Mouse (Mus musculus) CH12.LX (cell line): ENCODE measurements around the gene Ecpas. TPM values are rescaled to one million over a fixed set of nuclear protein-coding genes. Genes with fewer than 3 reads are reported as not detected.

Source experiments
- DNase-seq: peaks from one replicate; pipeline ENCODE4 v3.0.0-alpha.2; 2013; ENCODE audit errors: extremely low read depth
- H3K27ac ChIP-seq: 2 replicates; pipeline ENCODE4 v1.5.1; 2012; ENCODE audit warnings: low read depth, mild to moderate bottlenecking, control low read depth, moderate library complexity; ENCODE audit not compliant: insufficient read depth
- H3K27me3 ChIP-seq: replicated peaks from 2 replicates; pipeline ENCODE3; 2012; ENCODE audit warnings: inconsistent platforms
- H3K36me3 ChIP-seq, 2 experiments: replicated peaks in 1 of 2; 2 replicates each; pipeline versions ENCODE3 to v1.6.1; 2012; ENCODE audit warnings: inconsistent platforms in 1 of 2, low read length in 1 of 2, mild to moderate bottlenecking in 1 of 2, mixed read lengths in 1 of 2, moderate library complexity in 1 of 2; ENCODE audit not compliant: control insufficient read depth in 1 of 2, insufficient read depth in 1 of 2
- H3K4me1 ChIP-seq, 2 experiments: 2 replicates each; pipeline ENCODE4 v1.6.1; 2012; ENCODE audit warnings: inconsistent platforms in 1 of 2, moderate library complexity in 1 of 2; ENCODE audit not compliant: insufficient read depth in 2 of 2, control insufficient read depth in 1 of 2
- H3K4me2 ChIP-seq: 2 replicates; pipeline ENCODE4 v1.6.1; 2012; ENCODE audit warnings: low read depth, mild to moderate bottlenecking, control low read depth; ENCODE audit not compliant: poor library complexity, insufficient read depth, severe bottlenecking
- H3K4me3 ChIP-seq, 3 experiments: fragments of 150-350 bp in 1 of 3; sonication (generic) in 1 of 3; replicated peaks in 1 of 3; 2 replicates each; pipeline versions ENCODE3 to v1.5.1; 2011 to 2012; ENCODE audit warnings: low read depth in 2 of 3, low read length in 2 of 3, mild to moderate bottlenecking in 2 of 3, moderate library complexity in 2 of 3, control low read depth in 1 of 3, improper control_type of control experiment in 1 of 3, inconsistent platforms in 1 of 3, mixed read lengths in 1 of 3; ENCODE audit not compliant: poor library complexity in 1 of 3
- H3K79me2 ChIP-seq: replicated peaks from 2 replicates; pipeline ENCODE4 v1.6.1; 2012; ENCODE audit warnings: mild to moderate bottlenecking, moderate library complexity; ENCODE audit not compliant: control insufficient read depth, poor library complexity, insufficient read depth, severe bottlenecking; ENCODE audit errors: extremely low read depth
- H3K9ac ChIP-seq: 2 replicates; pipeline ENCODE4 v1.6.1; 2012; ENCODE audit warnings: low read depth, mild to moderate bottlenecking, control low read depth, moderate library complexity; ENCODE audit not compliant: insufficient read depth
- H3K9me3 ChIP-seq: replicated peaks from 2 replicates; pipeline ENCODE3; 2012; ENCODE audit warnings: low read length, inconsistent platforms, mixed read lengths
- BHLHE40 ChIP-seq: IDR thresholded peaks from 2 replicates; pipeline ENCODE4 v1.6.1; 2011; ENCODE audit warnings: mild to moderate bottlenecking, low read depth, low read length, improper control_type of control experiment
- CHD1 ChIP-seq: IDR thresholded peaks from 2 replicates; pipeline ENCODE4 v1.6.1; 2012; ENCODE audit warnings: low read depth, low read length, improper control_type of control experiment, inconsistent platforms
- CHD2 ChIP-seq: IDR thresholded peaks from 2 replicates; pipeline ENCODE4 v1.6.1; 2011; ENCODE audit warnings: low read length, improper control_type of control experiment
- CTCF ChIP-seq, 2 experiments: IDR thresholded peaks in 1 of 2; conservative IDR thresholded peaks in 1 of 2; 2 replicates each; pipeline ENCODE4 v1.5.1; 2011 to 2012; ENCODE audit warnings: low read depth in 2 of 2, low read length in 2 of 2, improper control_type of control experiment in 1 of 2, inconsistent platforms in 1 of 2, mild to moderate bottlenecking in 1 of 2, moderate library complexity in 1 of 2
- ELF1 ChIP-seq: IDR thresholded peaks from 2 replicates; pipeline ENCODE4 v1.6.1; 2014; ENCODE audit warnings: low read depth, mild to moderate bottlenecking, inconsistent platforms, low read length, improper control_type of control experiment
- EP300 ChIP-seq: IDR thresholded peaks from 2 replicates; pipeline ENCODE4 v1.6.1; 2011; ENCODE audit warnings: low read length, improper control_type of control experiment
- ETS1 ChIP-seq: conservative IDR thresholded peaks from 2 replicates; pipeline ENCODE4 v1.6.1; 2012; ENCODE audit warnings: low read depth, mild to moderate bottlenecking, inconsistent platforms, low read length, improper control_type of control experiment, moderate library complexity
- IRF4 ChIP-seq: IDR thresholded peaks from 2 replicates; pipeline ENCODE4 v1.6.1; 2014; ENCODE audit warnings: low read depth, mild to moderate bottlenecking, inconsistent platforms, low read length, improper control_type of control experiment
- MAFK ChIP-seq: IDR thresholded peaks from 2 replicates; pipeline ENCODE4 v1.6.1; 2011; ENCODE audit warnings: low read length, improper control_type of control experiment; ENCODE audit not compliant: insufficient replicate concordance
- MAX ChIP-seq: IDR thresholded peaks from 2 replicates; pipeline ENCODE4 v1.6.1; 2011; ENCODE audit warnings: low read length, improper control_type of control experiment
- MAZ ChIP-seq: IDR thresholded peaks from 2 replicates; pipeline ENCODE4 v1.6.1; 2012; ENCODE audit warnings: low read depth, mild to moderate bottlenecking, inconsistent platforms, low read length, improper control_type of control experiment, moderate library complexity
- MEF2A ChIP-seq: IDR thresholded peaks from 2 replicates; pipeline ENCODE4 v1.6.1; 2014; ENCODE audit warnings: low read depth, mild to moderate bottlenecking, inconsistent platforms, low read length, improper control_type of control experiment, borderline replicate concordance
- MXI1 ChIP-seq: IDR thresholded peaks from 2 replicates; pipeline ENCODE4 v1.6.1; 2011; ENCODE audit warnings: mild to moderate bottlenecking, low read depth, low read length, improper control_type of control experiment
- NELFE ChIP-seq: IDR thresholded peaks from 2 replicates; pipeline ENCODE4 v1.6.1; 2011; ENCODE audit warnings: low read depth, low read length, improper control_type of control experiment
- NRF1 ChIP-seq: IDR thresholded peaks from 2 replicates; pipeline ENCODE4 v1.6.1; 2014; ENCODE audit warnings: low read depth, mild to moderate bottlenecking, inconsistent platforms, low read length, improper control_type of control experiment, moderate library complexity
- PAX5 ChIP-seq: IDR thresholded peaks from 2 replicates; pipeline ENCODE4 v1.6.1; 2012; ENCODE audit warnings: low read length, inconsistent platforms, mixed read lengths
- POLR2A ChIP-seq: IDR thresholded peaks from 2 replicates; pipeline ENCODE4 v1.6.1; 2011; ENCODE audit warnings: low read depth, mild to moderate bottlenecking, improper control_type of control experiment, low read length
- POLR2AphosphoS2 ChIP-seq: IDR thresholded peaks from 2 replicates; pipeline ENCODE4 v1.6.1; 2011; ENCODE audit warnings: low read depth, low read length, improper control_type of control experiment
- RCOR1 ChIP-seq: conservative IDR thresholded peaks from 2 replicates; pipeline ENCODE4 v1.6.1; 2012; ENCODE audit warnings: low read depth, mild to moderate bottlenecking, inconsistent platforms, low read length, improper control_type of control experiment
- SIN3A ChIP-seq: IDR thresholded peaks from 2 replicates; pipeline ENCODE4 v1.6.1; 2012; ENCODE audit warnings: low read length, improper control_type of control experiment, inconsistent platforms
- TBP ChIP-seq: conservative IDR thresholded peaks from 2 replicates; pipeline ENCODE4 v1.6.1; 2011; ENCODE audit warnings: low read depth, low read length, improper control_type of control experiment
- TCF12 ChIP-seq: IDR thresholded peaks from 2 replicates; pipeline ENCODE4 v1.6.1; 2014; ENCODE audit warnings: low read depth, mild to moderate bottlenecking, inconsistent platforms, low read length, improper control_type of control experiment
- UBTF ChIP-seq: IDR thresholded peaks from 2 replicates; pipeline ENCODE4 v1.6.1; 2012; ENCODE audit warnings: low read depth, mild to moderate bottlenecking, inconsistent platforms, low read length, improper control_type of control experiment, moderate library complexity
- USF2 ChIP-seq: conservative IDR thresholded peaks from 2 replicates; pipeline ENCODE4 v1.6.1; 2011; ENCODE audit warnings: low read depth, low read length, improper control_type of control experiment
- ZKSCAN1 ChIP-seq: IDR thresholded peaks from 2 replicates; pipeline ENCODE4 v1.6.1; 2012; ENCODE audit warnings: low read depth, inconsistent platforms, low read length, improper control_type of control experiment, borderline replicate concordance
- ZMIZ1 ChIP-seq: IDR thresholded peaks from 2 replicates; pipeline ENCODE4 v1.6.1; 2012; ENCODE audit warnings: low read depth, mild to moderate bottlenecking, inconsistent platforms, low read length, improper control_type of control experiment
- dilution Hi-C: fragments of 300-500 bp; cut with MboI; formaldehyde crosslinking; loops from 2 replicates; pipeline ENCODE4 v1.14.3; 2020; ENCODE audit warnings: low sequenced_read_pairs; ENCODE audit not compliant: extremely low pct_unique_long_range_greater_than_20kb, extremely low pct_ligation_motif_present
- in situ Hi-C: fragments of 300-500 bp; cut with MboI; formaldehyde crosslinking; loops from 3 replicates; pipeline ENCODE4 v1.14.3; 2019; ENCODE audit warnings: low sequenced_read_pairs, low pct_ligation_motif_present, low pct_unique_long_range_greater_than_20kb, mixed read lengths
- polyA plus RNA-seq: library from polyadenylated mRNA; unstranded; fragments of >175 nt; gene quantifications from 2 replicates; pipeline ENCODE4 v1.2.1, GENCODE M21; 2012; ENCODE audit warnings: low read depth; ENCODE audit not compliant: insufficient read length
- total RNA-seq, 2 experiments: library from RNA; depleted of rRNA; stranded (reverse); fragments of 300-350 nt in 1 of 2; fragments of >200 nt in 1 of 2; gene quantifications; 2 replicates each; pipeline ENCODE4 v1.2.3; 2012 to 2014

Gene Ecpas
- 44.2 and 45.2 TPM in 2 replicates for total RNA-seq (2012; rRNA removed)
- 44.2 and 47.5 TPM in 2 replicates for total RNA-seq (2014; rRNA removed)
- 66.5 and 67.4 TPM in 2 replicates for polyA plus RNA-seq

DNA sequence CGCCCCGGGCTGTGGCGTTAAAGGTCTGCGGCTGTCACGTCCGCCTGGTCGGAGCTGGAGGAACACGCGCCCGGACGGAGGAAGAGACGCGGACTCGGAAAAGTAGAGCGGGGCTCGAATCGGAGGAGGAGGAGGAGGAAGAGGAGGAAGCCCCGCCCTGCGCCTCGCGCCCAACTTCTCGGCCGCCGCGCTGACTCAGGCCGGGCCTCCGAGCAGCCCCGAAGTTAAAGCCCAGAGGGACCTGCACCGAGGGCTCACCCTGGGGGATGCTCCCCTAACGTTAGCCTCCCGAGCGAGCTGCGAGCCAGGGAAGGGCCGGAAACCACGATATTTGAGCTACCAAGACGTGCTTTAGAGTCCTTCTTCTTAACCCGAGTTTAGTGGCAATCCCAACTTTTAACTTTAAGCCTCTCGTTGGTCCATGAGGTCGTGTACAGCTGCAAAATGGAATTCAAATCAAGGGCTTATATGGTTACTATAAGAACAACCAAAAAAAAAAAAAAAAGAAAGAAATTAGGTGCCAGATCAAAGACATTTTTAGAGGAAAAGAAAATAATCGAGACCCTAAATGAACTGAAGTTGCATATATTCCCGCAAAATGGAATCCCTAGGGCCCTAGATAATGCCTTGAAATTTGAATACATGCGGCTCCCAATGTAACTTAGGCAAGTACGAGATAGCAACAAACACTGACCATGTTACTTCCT lies at the start of gene Ecpas:
Ecpas (minus strand) TSS at position 121 of the 707 bp plus-strand sequence.
- TF ChIP-seq TCF12 (peak; percentile 51; the same call in 1 of the 2 replicates), ZMIZ1 (peak; percentile 50), ZKSCAN1 (no peak), IRF4 (no peak; the same call in 1 of the 2 replicates), POLR2AphosphoS2 (peak; percentile 46; the same call in 1 of the 2 replicates), RCOR1 (no peak), MAFK (0 out of 2 replicates have a peak, but pooled peaks have one; percentile 50), USF2 (no peak), BHLHE40 (no peak), POLR2A (peak; percentile 79), SIN3A (no peak; the same call in 1 of the 2 replicates), CHD1 (peak; percentile 48; the same call in 1 of the 2 replicates), MAZ (peak; percentile 75; the same call in 1 of the 2 replicates), ELF1 (peak; percentile 69), UBTF (peak; percentile 24), EP300 (no peak), MEF2A (peak; percentile 20; the same call in 1 of the 2 replicates), MXI1 (peak; percentile 79), CTCF (conservative IDR thresholded peaks at IDR 0.05 in 1 of 2, IDR thresholded peaks at IDR 0.05 in 1 of 2; ENCODE audit: low read depth in 2 of 2, low read length in 2 of 2) (no peak), CHD2 (peak; percentile 58; the same call in 1 of the 2 replicates), MAX (peak; percentile 79), PAX5 (no peak), ETS1 (peak; percentile 14; the same call in 1 of the 2 replicates), NRF1 (peak; percentile 60), NELFE (peak; percentile 70), TBP (0 out of 2 replicates have a peak, but pooled peaks have one; percentile 49)
- TF ChIP-seq, all 38 proteins: peak for 17
- peak; percentile 86 for DNase-seq
- peaks cover 38% of the 10 kb centered on the region for H3K79me2 ChIP-seq

More for the DNA sequence above, at the start of gene Ecpas:
- Histone ChIP-seq H3K27me3 (no peaks in the 10 kb centered on the region), H3K9ac (peak within 1 kb of the TSS; percentile 91), H3K36me3 (no peaks in the 10 kb centered on the region), H3K4me1 (peaks cover 7 to 47% of the 10 kb centered on the region in 2 experiments; a peak in 3 of 4 replicates), H3K4me2 (peak within 1 kb of the TSS; percentile 55; the same call in 1 of the 2 replicates), H3K9me3 (no peaks in the 10 kb centered on the region), H3K4me3 (peak within 1 kb of the TSS; percentile 84 to 98 (median 85)), H3K27ac (peak within 1 kb of the TSS; percentile 94)
- dilution Hi-C loops (no loop called here), in situ Hi-C loops (no loop called here)
